Mouse (Mus musculus) small intestine, adult 2 months (tissue): ENCODE data around the gene Sult2b1.

Source experiments
- CTCF ChIP-seq: fragments of 200-500 bp; IDR thresholded peaks from 2 replicates; pipeline ENCODE4 v1.5.1; 2012; ENCODE audit warnings: low read depth, mild to moderate bottlenecking, control low read depth, inconsistent platforms, low read length, moderate library complexity, mixed read lengths; ENCODE audit not compliant: insufficient replicate concordance, insufficient read length; ENCODE audit errors: extremely low read depth
- POLR2A ChIP-seq: fragments of 200-500 bp; IDR thresholded peaks from 2 replicates; pipeline ENCODE4 v1.6.1; 2012; ENCODE audit warnings: low read depth, mild to moderate bottlenecking, control low read depth, inconsistent platforms, low read length, moderate library complexity

DNA sequence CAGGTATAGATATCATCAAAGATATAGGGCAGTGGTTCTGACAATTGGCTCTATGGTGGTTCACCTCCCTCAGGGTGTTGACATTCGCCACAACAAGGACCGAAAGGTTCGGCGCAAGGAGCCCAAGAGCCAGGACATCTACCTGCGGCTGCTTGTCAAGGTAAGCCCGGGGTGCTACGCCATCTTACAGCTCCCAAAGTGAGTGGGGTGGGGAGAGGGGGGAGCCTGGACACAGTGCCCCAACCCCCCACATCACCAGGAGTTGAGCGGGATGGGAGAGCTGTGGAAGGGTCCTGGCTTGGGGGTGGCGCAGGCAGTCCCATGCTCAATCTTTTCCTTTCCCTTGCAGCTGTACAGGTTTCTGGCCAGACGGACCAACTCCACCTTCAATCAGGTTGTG lies 65.3 kb downstream of the Sult2b1 start:
- TF ChIP-seq POLR2A (no peak), CTCF (no peak)
